Mouse (Mus musculus): ENCODE measurements at regions not wholly inside any gene's neighbourhood (a gene's known extent, or its start where the extent isn't known, plus 50 kb on each side); places are given as distances from the start of the nearest gene placed in this dataset.
A peak's percentile ranks its signal among the peaks of the same experiment; 100 is the strongest.

- peak in 1 of 2 experiments; percentile 23 for DNase-seq (ENCODE audit: low spot score in 2 of 2)
Observed at GRCm38 (mm10) chr10:71485063-71485762, 137.7 kb downstream of the Ipmk start.

GRCm38 (mm10) chr10:71489791-71490190 is 142.2 kb downstream of the Ipmk start:
- no peak for DNase-seq (ENCODE audit: low spot score in 2 of 2)

- no peak for DNase-seq (ENCODE audit: low spot score in 2 of 2)
Observed at GRCm38 (mm10) chr10:71502096-71502495, 154.5 kb downstream of the Ipmk start.

GRCm38 (mm10) chr10:71504219-71504618 is 156.7 kb downstream of the Ipmk start:
- DNase-seq (ENCODE audit: low spot score in 2 of 2): no peak

- no peak for DNase-seq (ENCODE audit: low spot score in 2 of 2)
Observed at GRCm38 (mm10) chr10:71525290-71525689, 177.7 kb downstream of the Ipmk start.

GRCm38 (mm10) chr10:71533759-71534158 is 186.2 kb downstream of the Ipmk start:
- DNase-seq (ENCODE audit: low spot score in 2 of 2): no peak

GRCm38 (mm10) chr10:71545489-71545888 is 197.9 kb downstream of the Ipmk start:
- no peak for DNase-seq (ENCODE audit: low spot score in 2 of 2)

- DNase-seq (ENCODE audit: low spot score in 2 of 2): no peak
Observed at GRCm38 (mm10) chr10:71546507-71546906, 198.9 kb downstream of the Ipmk start.

GRCm38 (mm10) chr10:71583716-71584115 is 236.2 kb downstream of the Ipmk start:
- DNase-seq (ENCODE audit: low spot score in 2 of 2): no peak

- DNase-seq (ENCODE audit: low spot score in 2 of 2): no peak
Observed at GRCm38 (mm10) chr10:71598515-71598914, 251.0 kb downstream of the Ipmk start.

GRCm38 (mm10) chr10:71613736-71614135 is 266.2 kb downstream of the Ipmk start:
- no peak for DNase-seq (ENCODE audit: low spot score in 2 of 2)

- peak; percentile 2 to 4 for DNase-seq (ENCODE audit: low spot score in 2 of 2)
Observed at GRCm38 (mm10) chr10:71617156-71617555, 269.6 kb downstream of the Ipmk start.

- no peak for DNase-seq (ENCODE audit: low spot score in 2 of 2)
Observed at GRCm38 (mm10) chr10:71646071-71646470, 298.5 kb downstream of the Ipmk start.

GRCm38 (mm10) chr10:71657525-71657924 is 310.0 kb downstream of the Ipmk start:
- no peak for DNase-seq (ENCODE audit: low spot score in 2 of 2)

GRCm38 (mm10) chr10:71663545-71663944 is 316.0 kb downstream of the Ipmk start:
- no peak for DNase-seq (ENCODE audit: low spot score in 2 of 2)

- peak; percentile 37 to 44 for DNase-seq (ENCODE audit: low spot score in 2 of 2)
Observed at GRCm38 (mm10) chr10:71667160-71667571, 319.6 kb downstream of the Ipmk start.

GRCm38 (mm10) chr10:71679240-71679639 is 331.7 kb downstream of the Ipmk start:
- no peak for DNase-seq (ENCODE audit: low spot score in 2 of 2)

- no peak for DNase-seq (ENCODE audit: low spot score in 2 of 2)
Observed at GRCm38 (mm10) chr10:71713456-71713855, 365.9 kb downstream of the Ipmk start.

- no peak for DNase-seq (ENCODE audit: low spot score in 2 of 2)
Observed at GRCm38 (mm10) chr10:71727746-71728145, 380.2 kb downstream of the Ipmk start.

GRCm38 (mm10) chr10:71733821-71734220 is 386.3 kb downstream of the Ipmk start:
- DNase-seq (ENCODE audit: low spot score in 2 of 2): no peak

GRCm38 (mm10) chr10:71734481-71734880 is 386.9 kb downstream of the Ipmk start:
- no peak for DNase-seq (ENCODE audit: low spot score in 2 of 2)

- DNase-seq (ENCODE audit: low spot score in 2 of 2): no peak
Observed at GRCm38 (mm10) chr10:71738280-71738679, 390.7 kb downstream of the Ipmk start.
